Mouse (Mus musculus) heart, embryonic 10.5 days (tissue): Measurements from ENCODE around the gene Csad. TPM values are rescaled to one million over a fixed set of nuclear protein-coding genes. Genes with fewer than 3 reads are reported as not detected.
"Not testable (repeated sequence)": the region's sequence is repeated elsewhere in the genome, so short reads cannot be mapped to it uniquely, and the experiment has no call there.

Source experiments
- DNase-seq: peaks from one replicate; pipeline ENCODE4 v3.0.0-alpha.2; 2017; ENCODE audit warnings: low spot score
- H3K27ac ChIP-seq: fragments of 300-500 bp; sonication (generic); 2 replicates; pipeline ENCODE4 v1.5.1; 2016; ENCODE audit warnings: mild to moderate bottlenecking
- H3K27me3 ChIP-seq: fragments of 300-500 bp; sonication (generic); 2 replicates; pipeline ENCODE4 v1.6.1; 2016; ENCODE audit warnings: mild to moderate bottlenecking; ENCODE audit not compliant: poor library complexity, insufficient read depth, severe bottlenecking
- H3K36me3 ChIP-seq: fragments of 300-500 bp; sonication (generic); 2 replicates; pipeline ENCODE4 v1.6.1; 2016; ENCODE audit warnings: mild to moderate bottlenecking, moderate library complexity
- H3K4me1 ChIP-seq: fragments of 300-500 bp; sonication (generic); 2 replicates; pipeline ENCODE4 v1.6.1; 2016; ENCODE audit warnings: mild to moderate bottlenecking
- H3K4me3 ChIP-seq: fragments of 300-500 bp; sonication (generic); 2 replicates; pipeline ENCODE4 v1.5.1; 2016; ENCODE audit warnings: mild to moderate bottlenecking, moderate library complexity
- H3K9me3 ChIP-seq: fragments of 300-500 bp; sonication (generic); 2 replicates; pipeline ENCODE4 v1.6.1; 2016; ENCODE audit warnings: mild to moderate bottlenecking, moderate library complexity
- whole genome bisulfite sequencing: fragments of 180-500 bp; shearing (Covaris S2); methylation state at CpG from one replicate; pipeline ENCODE4 v1.1.7; 2016; 5-methylcytosine and 5-hydroxymethylcytosine counted together
- polyA plus RNA-seq: library from polyadenylated mRNA; unstranded; fragments of >200 nt; fragmentation: Nextera tagmentation; extraction: Ambion mirVana; gene quantifications from 2 replicates; pipeline ENCODE4 v1.2.1, GENCODE M21; 2016

The Csad gene
- polyA plus RNA-seq, 1 experiment from 2014 or later: 41.0 TPM

- Histone ChIP-seq H3K36me3 (no peaks in the 10 kb centered on the region), H3K27me3 (peaks cover 17% of the 10 kb centered on the region; the same call in 1 of the 2 replicates), H3K27ac (no peak overlapping the region), H3K4me1 (peaks cover 8% of the 10 kb centered on the region), H3K4me3 (no peak overlapping the region), H3K9me3 (no peaks in the 10 kb centered on the region)
- WGBS: 51% methylated on average over 3 of the region's 3 CpGs
- no peak for DNase-seq
These were observed 40.4 kb downstream of the Csad start for GRCm38 (mm10) chr15:102163900-102164693.

GRCm38 (mm10) chr15:102160415-102161060 is 44.0 kb downstream of the Csad start:
- no peak for DNase-seq
- Histone ChIP-seq H3K4me1 (peaks cover 6% of the 10 kb centered on the region; the same call in 1 of the 2 replicates), H3K27ac (no peak overlapping the region; the same call in 1 of the 2 replicates), H3K27me3 (peaks cover 17% of the 10 kb centered on the region; the same call in 1 of the 2 replicates), H3K4me3 (no peak overlapping the region), H3K36me3 (no peaks in the 10 kb centered on the region), H3K9me3 (no peaks in the 10 kb centered on the region)
- 46% methylated on average over 27 of the region's 27 CpGs for WGBS

GRCm38 (mm10) chr15:102156836-102157235 is 47.7 kb downstream of the Csad start:
- H3K4me1 ChIP-seq: peaks cover 6% of the 10 kb centered on the region; the same call in 1 of the 2 replicates
- no peaks in the 10 kb centered on the region for H3K36me3 ChIP-seq
- H3K27me3 ChIP-seq: peaks cover 9% of the 10 kb centered on the region; the same call in 1 of the 2 replicates
- WGBS: 48% methylated on average over 20 of the region's 20 CpGs
- H3K4me3 ChIP-seq: no peak overlapping the region
- DNase-seq: no peak
- no peaks in the 10 kb centered on the region for H3K9me3 ChIP-seq
- H3K27ac ChIP-seq: 0 out of 2 replicates have a peak overlapping the region, but pooled peaks have one; percentile 42

GRCm38 (mm10) chr15:102155006-102155405 is 49.5 kb downstream of the Csad start:
- DNase-seq, H3K27ac ChIP-seq, H3K9me3 ChIP-seq, H3K4me3 ChIP-seq, H3K36me3 ChIP-seq, H3K27me3 ChIP-seq: not testable (repeated sequence)
- H3K4me1 ChIP-seq: peaks cover 17% of the 10 kb centered on the region
- 87% methylated on average over 6 of the region's 6 CpGs for WGBS

- 53% methylated on average over 4 of the region's 4 CpGs for WGBS
- peaks cover 6% of the 10 kb centered on the region; the same call in 1 of the 2 replicates for H3K27me3 ChIP-seq
- H3K36me3 ChIP-seq: no peaks in the 10 kb centered on the region
- peaks cover 31% of the 10 kb centered on the region for H3K4me1 ChIP-seq
- no peaks in the 10 kb centered on the region for H3K9me3 ChIP-seq
- DNase-seq: no peak
- H3K4me3 ChIP-seq: no peak overlapping the region
- no peak overlapping the region for H3K27ac ChIP-seq
These were observed 51.9 kb downstream of the Csad start for GRCm38 (mm10) chr15:102152646-102153045.

GRCm38 (mm10) chr15:102150301-102151135 is 54.0 kb downstream of the Csad start, which contains the start of gene Soat2:
Gene Soat2 (plus strand): TSS chr15:102150526.
- WGBS: 25% methylated on average over 20 of the region's 20 CpGs
- H3K4me1 ChIP-seq: peaks cover 27% of the 10 kb centered on the region
- H3K27me3 ChIP-seq: peaks cover 13% of the 10 kb centered on the region
- H3K9me3 ChIP-seq: no peaks in the 10 kb centered on the region
- H3K27ac ChIP-seq: peak within 1 kb of the TSS; percentile 87
- peak within 1 kb of the TSS; percentile 44 for H3K4me3 ChIP-seq
- no peaks in the 10 kb centered on the region for H3K36me3 ChIP-seq
- peak; percentile 83 for DNase-seq

GRCm38 (mm10) chr15:102149561-102149960 is 55.0 kb downstream of the Csad start:
- 68% methylated on average over 4 of the region's 4 CpGs for WGBS
- H3K36me3 ChIP-seq: no peaks in the 10 kb centered on the region
- H3K27me3 ChIP-seq: peaks cover 23% of the 10 kb centered on the region
- DNase-seq: no peak
- H3K27ac ChIP-seq: no peak overlapping the region; the same call in 1 of the 2 replicates
- H3K4me3 ChIP-seq: no peak overlapping the region
- no peaks in the 10 kb centered on the region for H3K9me3 ChIP-seq
- H3K4me1 ChIP-seq: peaks cover 35% of the 10 kb centered on the region

- DNase-seq: no peak
- no peak overlapping the region for H3K27ac ChIP-seq
- no peaks in the 10 kb centered on the region for H3K36me3 ChIP-seq
- no peaks in the 10 kb centered on the region for H3K9me3 ChIP-seq
- WGBS: 61% methylated on average over 16 of the region's 16 CpGs
- peaks cover 52% of the 10 kb centered on the region for H3K4me1 ChIP-seq
- H3K27me3 ChIP-seq: peaks cover 39% of the 10 kb centered on the region
- no peak overlapping the region for H3K4me3 ChIP-seq
These were observed 56.7 kb downstream of the Csad start for GRCm38 (mm10) chr15:102147674-102148402.

- Histone ChIP-seq H3K36me3 (no peaks in the 10 kb centered on the region), H3K4me3 (no peak overlapping the region), H3K4me1 (peaks cover 54% of the 10 kb centered on the region), H3K27me3 (peaks cover 48% of the 10 kb centered on the region), H3K27ac (no peak overlapping the region), H3K9me3 (no peaks in the 10 kb centered on the region)
- WGBS: 3% methylated on average over 1 of the region's 1 CpGs
- DNase-seq: no peak
These were observed 57.6 kb downstream of the Csad start for GRCm38 (mm10) chr15:102146882-102147281.

GRCm38 (mm10) chr15:102146089-102146488 is 58.4 kb downstream of the Csad start:
- Histone ChIP-seq H3K4me1 (peaks cover 54% of the 10 kb centered on the region), H3K27ac (no peak overlapping the region), H3K9me3 (no peaks in the 10 kb centered on the region), H3K27me3 (peaks cover 53% of the 10 kb centered on the region), H3K4me3 (no peak overlapping the region), H3K36me3 (no peaks in the 10 kb centered on the region)
- WGBS: 63% methylated on average over 5 of the region's 5 CpGs
- no peak for DNase-seq

- no peak for DNase-seq
- WGBS: 84% methylated on average over 10 of the region's 10 CpGs
- H3K4me1 ChIP-seq: peaks cover 46% of the 10 kb centered on the region
- H3K36me3 ChIP-seq: no peaks in the 10 kb centered on the region
- H3K27me3 ChIP-seq: peaks cover 53% of the 10 kb centered on the region
- H3K4me3 ChIP-seq: no peak overlapping the region
- no peaks in the 10 kb centered on the region for H3K9me3 ChIP-seq
- H3K27ac ChIP-seq: no peak overlapping the region
These were observed 59.2 kb downstream of the Csad start for GRCm38 (mm10) chr15:102145330-102145729.

GRCm38 (mm10) chr15:102144726-102145125 is 59.8 kb downstream of the Csad start:
- no peak for DNase-seq
- Histone ChIP-seq H3K36me3 (no peaks in the 10 kb centered on the region), H3K27ac (0 out of 2 replicates have a peak overlapping the region, but pooled peaks have one; percentile 32), H3K4me3 (peak overlapping the region; percentile 51), H3K27me3 (peaks cover 53% of the 10 kb centered on the region), H3K4me1 (peaks cover 40% of the 10 kb centered on the region), H3K9me3 (no peaks in the 10 kb centered on the region)
- 10% methylated on average over 19 of the region's 19 CpGs for WGBS
